Mouse (Mus musculus) liver, embryonic 13.5 days (tissue): ENCODE measurements around the gene Sap30bp. TPM values are rescaled to one million over a fixed set of nuclear protein-coding genes. Genes with fewer than 3 reads are reported as not detected.

Source experiments
- ATAC-seq: fragments of 200-750 bp; cut with Nextera tagmentation; 2 replicates; pipeline ENCODE4 v1.8.0; 2017; ENCODE audit warnings: low read depth, mild to moderate bottlenecking, moderate number of reproducible peaks, moderate library complexity
- DNase-seq: peaks from one replicate; pipeline ENCODE4 v3.0.0; 2022
- H3K27ac ChIP-seq: fragments of 300-500 bp; sonication (generic); 2 replicates; pipeline ENCODE4 v1.5.1; 2015; ENCODE audit warnings: moderate library complexity, mild to moderate bottlenecking, inconsistent platforms
- H3K27me3 ChIP-seq: fragments of 300-500 bp; sonication (generic); 2 replicates; pipeline ENCODE4 v1.6.1; 2015; ENCODE audit warnings: mild to moderate bottlenecking, inconsistent platforms
- H3K36me3 ChIP-seq: fragments of 300-500 bp; sonication (generic); 2 replicates; pipeline ENCODE4 v1.6.1; 2015; ENCODE audit warnings: mild to moderate bottlenecking, inconsistent platforms
- H3K4me1 ChIP-seq: fragments of 300-500 bp; sonication (generic); replicated peaks from 2 replicates; pipeline ENCODE4 v1.6.1; 2015; ENCODE audit warnings: inconsistent platforms
- H3K4me2 ChIP-seq: fragments of 300-500 bp; sonication (generic); 2 replicates; pipeline ENCODE4 v1.6.1; 2015; ENCODE audit warnings: inconsistent platforms, mild to moderate bottlenecking, moderate library complexity
- H3K4me3 ChIP-seq: fragments of 300-500 bp; sonication (generic); replicated peaks from 2 replicates; pipeline ENCODE4 v1.5.1; 2015; ENCODE audit warnings: mild to moderate bottlenecking, inconsistent platforms
- H3K9ac ChIP-seq: fragments of 300-500 bp; sonication (generic); 2 replicates; pipeline ENCODE4 v1.6.1; 2015; ENCODE audit warnings: mild to moderate bottlenecking, inconsistent platforms
- H3K9me3 ChIP-seq: fragments of 300-500 bp; sonication (generic); replicated peaks from 2 replicates; pipeline ENCODE4 v1.6.1; 2016; ENCODE audit warnings: inconsistent platforms
- WGBS: fragments of 180-500 bp; shearing (Covaris S2); methylation state at CpG from one replicate; pipeline ENCODE4 v1.1.7; 2015; ENCODE audit not compliant: insufficient replicate concordance; 5-methylcytosine and 5-hydroxymethylcytosine counted together
- polyA plus RNA-seq: library from polyadenylated mRNA; unstranded; fragments of >200 nt; fragmentation: Nextera tagmentation; extraction: Ambion mirVana; gene quantifications from 2 replicates; pipeline ENCODE4 v1.2.1, GENCODE M21; 2015

The Sap30bp gene
- polyA plus RNA-seq, 1 experiment from 2014 or later, result 23.4 TPM

- H3K9me3 ChIP-seq, result no peaks in the 10 kb centered on the region
- H3K4me3 ChIP-seq, result no peak overlapping the region
- H3K9ac ChIP-seq, result no peak overlapping the region
- H3K36me3 ChIP-seq, result peaks cover 83% of the 10 kb centered on the region
- H3K4me1 ChIP-seq, result peaks cover 19% of the 10 kb centered on the region
- H3K27me3 ChIP-seq, result no peaks in the 10 kb centered on the region
- 91% methylated on average over 9 of the region's 9 CpGs for WGBS
- H3K4me2 ChIP-seq, result no peak overlapping the region
- DNase-seq, result no peak
- ATAC-seq, result no peak
- H3K27ac ChIP-seq, result no peak overlapping the region
Measured at GRCm38 (mm10) chr11:115959018-115959417, 25.9 kb downstream of the Sap30bp start.

- no peak overlapping the region for H3K9ac ChIP-seq
- no peak overlapping the region for H3K27ac ChIP-seq
- no peaks in the 10 kb centered on the region for H3K27me3 ChIP-seq
- no peak overlapping the region for H3K4me2 ChIP-seq
- H3K9me3 ChIP-seq, result no peaks in the 10 kb centered on the region
- peaks cover 83% of the 10 kb centered on the region for H3K36me3 ChIP-seq
- 86% methylated on average over 9 of the region's 9 CpGs for WGBS
- ATAC-seq, result no peak
- DNase-seq, result no peak
- peaks cover 18% of the 10 kb centered on the region for H3K4me1 ChIP-seq
- no peak overlapping the region for H3K4me3 ChIP-seq
Measured at GRCm38 (mm10) chr11:115962651-115963412, 29.8 kb downstream of the Sap30bp start.

DNA sequence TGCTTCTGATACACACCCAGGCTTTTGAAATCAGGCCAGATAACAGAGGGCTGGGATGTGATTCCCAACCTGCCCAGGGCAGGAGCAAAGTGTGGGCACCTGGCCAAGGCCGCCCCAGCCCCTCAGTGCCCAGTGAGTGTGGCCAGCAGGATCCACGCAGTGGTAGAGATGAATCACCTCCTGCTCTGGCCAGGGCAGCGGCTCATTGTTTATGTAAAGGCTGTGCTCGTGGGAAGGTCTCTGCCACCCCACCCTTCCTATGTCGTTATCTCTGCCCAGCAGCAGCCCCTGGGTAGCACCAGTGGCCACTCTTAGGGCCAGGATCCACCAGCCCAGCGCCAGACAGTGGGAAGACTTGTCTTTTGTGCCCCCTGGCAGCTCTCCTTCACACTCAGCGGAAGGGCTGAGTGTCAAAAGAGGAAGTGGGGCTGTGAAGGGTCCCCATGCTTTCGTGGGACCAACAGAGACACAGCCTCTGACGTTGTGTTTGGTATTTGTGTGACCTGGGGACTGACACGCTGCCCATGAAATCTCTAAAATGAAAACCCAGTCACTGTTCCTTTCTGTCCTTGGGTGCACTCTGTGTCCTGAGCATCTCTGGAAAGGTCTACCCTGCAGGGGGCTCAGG, 32.0 kb downstream of the Sap30bp start:
- H3K36me3 ChIP-seq, result peaks cover 68% of the 10 kb centered on the region
- H3K4me3 ChIP-seq, result no peak overlapping the region
- H3K4me1 ChIP-seq, result peaks cover 22% of the 10 kb centered on the region
- 27% methylated on average over 10 of the region's 10 CpGs for WGBS
- peak overlapping the region; percentile 22; the same call in 1 of the 2 replicates for H3K9ac ChIP-seq
- H3K4me2 ChIP-seq, result 0 out of 2 replicates have a peak overlapping the region, but pooled peaks have one; percentile 12
- peak; percentile 60 for ATAC-seq
- no peaks in the 10 kb centered on the region for H3K9me3 ChIP-seq
- H3K27me3 ChIP-seq, result no peaks in the 10 kb centered on the region
- H3K27ac ChIP-seq, result no peak overlapping the region
- no peak for DNase-seq

DNA sequence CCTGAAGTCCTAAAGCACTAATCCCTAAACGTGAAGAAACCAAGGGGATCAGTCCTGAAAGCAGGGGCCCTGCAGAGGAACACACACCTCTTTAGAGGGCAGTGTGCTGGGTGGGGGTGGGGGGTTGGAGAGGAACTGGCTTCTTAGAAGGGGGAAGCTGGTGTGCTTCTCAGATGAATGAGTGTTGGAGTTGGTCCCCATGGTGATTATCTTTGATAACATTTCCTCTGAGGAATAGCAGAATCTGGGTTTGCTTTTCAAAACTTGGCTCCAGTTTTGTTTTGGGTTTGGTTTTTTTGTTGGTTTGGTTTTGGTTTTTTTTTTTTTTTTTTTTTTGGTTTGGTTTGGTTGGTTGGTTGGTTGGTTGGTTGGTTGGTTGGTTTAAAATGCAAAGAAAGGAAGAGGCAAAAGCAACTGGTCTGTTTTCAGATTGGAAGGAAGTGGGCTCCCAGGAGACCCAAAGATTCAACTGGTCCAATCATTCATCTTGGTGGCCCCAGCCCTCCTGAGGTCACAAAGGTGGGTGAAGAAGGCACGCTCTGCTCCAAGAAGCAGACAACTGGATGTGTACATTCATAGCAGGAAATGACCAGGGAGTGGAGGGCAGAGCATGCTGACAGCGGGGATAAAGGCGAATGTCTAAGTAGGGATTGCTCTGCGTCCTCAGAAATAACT, 35.8 kb downstream of the Sap30bp start:
- H3K4me2 ChIP-seq, result no peak overlapping the region
- H3K9ac ChIP-seq, result no peak overlapping the region
- peaks cover 32% of the 10 kb centered on the region for H3K36me3 ChIP-seq
- no peak overlapping the region for H3K27ac ChIP-seq
- WGBS, result 56% methylated on average over 5 of the region's 5 CpGs
- peaks cover 25% of the 10 kb centered on the region for H3K4me1 ChIP-seq
- H3K4me3 ChIP-seq, result no peak overlapping the region
- DNase-seq, result no peak
- peaks cover 11% of the 10 kb centered on the region for H3K27me3 ChIP-seq
- ATAC-seq, result no peak
- no peaks in the 10 kb centered on the region for H3K9me3 ChIP-seq

- H3K9me3 ChIP-seq, result no peaks in the 10 kb centered on the region
- ATAC-seq (no peak), DNase-seq (no peak)
- peaks cover 19% of the 10 kb centered on the region for H3K36me3 ChIP-seq
- H3K27ac ChIP-seq, result no peak overlapping the region
- H3K9ac ChIP-seq, result no peak overlapping the region
- no peak overlapping the region for H3K4me3 ChIP-seq
- H3K4me2 ChIP-seq, result no peak overlapping the region
- H3K27me3 ChIP-seq, result peaks cover 23% of the 10 kb centered on the region
- 67% methylated on average over 15 of the region's 15 CpGs for WGBS
- peaks cover 23% of the 10 kb centered on the region for H3K4me1 ChIP-seq
Measured at GRCm38 (mm10) chr11:115970006-115970673, 37.1 kb downstream of the Sap30bp start.

DNA sequence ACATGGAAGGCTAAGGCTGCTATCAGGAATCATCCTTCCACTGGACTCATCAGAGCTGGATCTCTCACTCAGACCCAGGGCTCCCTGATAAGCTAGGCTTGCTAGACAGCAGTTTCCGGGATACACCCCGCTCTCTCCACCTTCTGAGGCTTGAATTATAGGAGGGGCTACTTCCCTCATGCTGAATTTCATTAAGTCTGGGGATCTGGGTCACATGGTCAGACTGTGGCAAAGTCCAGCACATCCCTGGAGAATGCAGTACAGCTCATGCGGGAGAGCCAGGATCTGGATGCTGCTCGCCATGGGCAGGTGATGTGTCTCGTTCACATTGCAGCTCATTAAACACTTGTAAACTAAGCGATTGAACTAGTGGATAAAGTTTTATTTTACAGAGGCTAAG, 37.9 kb downstream of the Sap30bp start:
- WGBS, result 65% methylated on average over 6 of the region's 6 CpGs
- ATAC-seq, result no peak
- Histone ChIP-seq H3K9me3 (no peaks in the 10 kb centered on the region), H3K4me2 (no peak overlapping the region), H3K36me3 (peaks cover 10% of the 10 kb centered on the region), H3K4me1 (peaks cover 20% of the 10 kb centered on the region), H3K27me3 (peaks cover 32% of the 10 kb centered on the region), H3K27ac (no peak overlapping the region), H3K9ac (no peak overlapping the region), H3K4me3 (no peak overlapping the region)
- DNase-seq, result no peak

DNA sequence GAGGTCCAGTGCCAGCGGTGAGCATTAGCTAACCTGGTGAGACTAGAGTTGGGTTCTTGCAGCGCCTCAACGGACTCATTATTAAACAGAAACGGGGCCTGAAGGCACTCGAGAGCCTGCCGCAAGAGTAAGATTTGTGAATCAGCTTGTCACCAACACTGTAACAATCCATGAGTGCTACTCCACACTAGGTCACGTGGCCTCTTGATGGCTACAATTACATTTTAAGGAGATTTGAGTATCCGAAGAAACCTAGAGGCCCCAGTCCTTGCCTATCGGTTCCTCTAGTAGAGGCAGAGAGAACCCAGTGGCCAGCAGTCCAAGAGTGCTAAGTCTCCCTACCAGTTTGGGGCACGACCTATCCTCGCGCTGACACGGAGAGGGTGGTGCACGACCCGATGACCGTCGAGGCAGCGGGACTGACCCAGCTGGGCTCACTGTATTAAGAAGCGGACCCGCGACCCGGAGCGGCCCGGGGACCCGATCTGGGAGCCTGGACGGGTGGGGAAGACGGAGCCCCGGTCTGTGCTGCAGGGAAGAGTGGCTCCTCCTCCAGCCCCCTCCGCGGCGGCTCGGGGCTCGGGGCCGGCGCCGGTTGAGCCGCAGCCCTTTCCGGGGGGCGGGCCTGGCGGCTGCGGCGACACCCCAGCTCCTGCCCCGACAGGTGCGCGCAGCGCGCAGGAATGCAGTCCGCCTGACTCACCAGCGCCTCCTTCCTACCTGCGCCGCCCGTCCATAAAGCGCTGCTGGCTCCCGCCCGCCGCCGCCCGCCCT, 41.4 kb downstream of the Sap30bp start, which contains the start of gene Itgb4:
Gene Itgb4, plus strand, starts transcription at position 401 of the 774 bp plus-strand sequence.
- H3K4me3 ChIP-seq, result peak within 1 kb of the TSS; percentile 51
- H3K36me3 ChIP-seq, result no peaks in the 10 kb centered on the region
- H3K4me2 ChIP-seq, result peak within 1 kb of the TSS; percentile 68
- peaks cover 20% of the 10 kb centered on the region for H3K4me1 ChIP-seq
- ATAC-seq (peak; percentile 50; the same call in 1 of the 2 replicates), DNase-seq (no peak)
- 11% methylated on average over 57 of the region's 58 CpGs for WGBS
- peak within 1 kb of the TSS; percentile 36; the same call in 1 of the 2 replicates for H3K9ac ChIP-seq
- H3K9me3 ChIP-seq, result no peaks in the 10 kb centered on the region
- no peak within 1 kb of the TSS for H3K27ac ChIP-seq
- peaks cover 63% of the 10 kb centered on the region for H3K27me3 ChIP-seq

GRCm38 (mm10) chr11:115975083-115975420, 42.0 kb downstream of the Sap30bp start:
- Histone ChIP-seq H3K36me3 (no peaks in the 10 kb centered on the region), H3K9me3 (no peaks in the 10 kb centered on the region), H3K4me3 (peak overlapping the region; percentile 51), H3K4me1 (peaks cover 16% of the 10 kb centered on the region), H3K27ac (no peak overlapping the region), H3K27me3 (peaks cover 63% of the 10 kb centered on the region), H3K4me2 (peak overlapping the region; percentile 68), H3K9ac (no peak overlapping the region)
- DNase-seq, result no peak
- ATAC-seq, result no peak
- 4% methylated on average over 18 of the region's 18 CpGs for WGBS

- Histone ChIP-seq H3K27me3 (peaks cover 63% of the 10 kb centered on the region), H3K4me2 (no peak overlapping the region), H3K4me3 (peak overlapping the region; percentile 51; the same call in 1 of the 2 replicates), H3K36me3 (no peaks in the 10 kb centered on the region), H3K9ac (no peak overlapping the region), H3K27ac (no peak overlapping the region), H3K9me3 (no peaks in the 10 kb centered on the region), H3K4me1 (peaks cover 15% of the 10 kb centered on the region)
- no peak for DNase-seq
- ATAC-seq, result no peak
- 36% methylated on average over 12 of the region's 12 CpGs for WGBS
Measured at GRCm38 (mm10) chr11:115975544-115975943, 42.5 kb downstream of the Sap30bp start.

- DNase-seq, result no peak
- Histone ChIP-seq H3K27me3 (peaks cover 22% of the 10 kb centered on the region), H3K9me3 (no peaks in the 10 kb centered on the region), H3K4me3 (no peak overlapping the region), H3K27ac (no peak overlapping the region), H3K4me2 (no peak overlapping the region), H3K4me1 (no peaks in the 10 kb centered on the region), H3K36me3 (no peaks in the 10 kb centered on the region), H3K9ac (no peak overlapping the region)
- WGBS, result 80% methylated on average over 15 of the region's 15 CpGs
- ATAC-seq, result no peak
Measured at GRCm38 (mm10) chr11:115982472-115982871, 49.4 kb downstream of the Sap30bp start.
